Mouse (Mus musculus): ENCODE results near the gene Prkch.

Prkch gene

DNA sequence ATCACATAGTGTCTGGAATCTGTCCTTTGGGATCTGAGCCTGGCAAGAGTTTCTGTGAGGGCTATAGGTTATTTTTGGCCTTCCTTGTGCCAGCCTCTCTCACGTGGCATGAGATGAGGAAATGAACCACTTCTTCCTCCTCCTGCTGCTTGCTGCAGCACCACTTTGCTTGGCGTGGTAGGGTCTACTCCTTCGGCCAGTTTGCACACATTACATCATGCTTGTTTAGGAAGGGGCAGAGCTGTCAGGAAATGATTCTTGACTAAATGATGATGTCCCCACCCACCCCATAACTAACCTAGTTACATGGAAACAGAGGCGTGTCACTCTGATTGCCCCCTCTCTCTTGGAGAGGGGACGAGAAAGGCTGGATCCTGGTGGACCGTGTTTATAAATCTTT is 28.6 kb downstream of the Prkch start:
- no peak for DNase-seq

DNA sequence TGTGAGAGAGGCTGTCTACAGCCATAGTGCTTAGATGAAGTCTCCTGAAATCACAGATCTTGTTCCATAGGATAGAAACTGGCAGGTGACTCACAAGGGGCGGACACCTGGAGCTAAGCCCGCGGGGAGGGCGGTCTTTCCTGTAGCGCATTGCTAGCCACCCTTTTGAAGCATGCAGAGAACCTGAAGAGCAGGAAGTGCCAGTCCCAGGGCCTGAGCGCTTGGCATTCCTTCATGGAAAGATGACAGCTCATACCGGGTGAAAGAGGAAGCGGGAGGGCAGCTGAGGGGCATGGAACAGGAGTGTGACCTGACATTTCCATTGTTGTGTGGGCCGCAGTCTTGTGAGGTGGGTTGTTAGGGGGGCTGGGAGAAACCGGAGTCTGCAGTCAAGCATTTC is 33.1 kb downstream of the Prkch start:
- no peak for DNase-seq

DNA sequence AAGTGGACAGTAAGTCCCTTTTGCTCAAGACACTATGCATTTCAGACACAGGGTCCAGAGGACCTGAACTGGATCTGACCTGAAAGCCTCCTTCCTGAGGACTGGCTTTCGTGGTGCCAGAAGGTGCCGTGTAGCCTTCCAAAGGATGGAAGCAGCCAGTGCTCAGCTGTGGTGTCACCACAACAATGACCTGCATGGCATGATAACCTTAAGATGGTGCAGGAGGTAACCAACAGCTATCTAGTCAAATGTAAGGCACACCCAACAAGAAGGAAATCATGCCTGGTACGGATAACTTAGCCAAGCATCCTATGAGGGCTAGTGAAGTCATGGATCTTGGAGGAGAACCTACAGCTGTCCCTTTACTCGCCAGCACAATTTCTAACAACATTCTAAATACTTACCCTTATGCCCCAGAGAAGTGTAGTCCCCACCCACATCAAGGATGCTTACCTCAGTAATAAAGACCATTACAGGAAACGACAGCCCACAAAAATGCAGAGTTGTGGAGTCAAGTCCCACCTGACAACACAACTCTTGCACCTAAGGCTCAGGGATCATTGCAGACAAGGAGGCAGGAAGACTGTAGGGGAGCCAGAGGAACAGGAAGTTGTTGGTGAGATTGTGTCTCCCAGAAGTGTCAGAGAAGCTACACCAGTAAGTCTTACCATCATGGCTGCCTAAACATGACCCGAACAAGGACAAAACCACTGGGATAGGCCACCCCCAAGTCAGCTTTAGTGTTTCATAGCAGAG is 40.9 kb downstream of the Prkch start:
- DNase-seq, result no peak

DNA sequence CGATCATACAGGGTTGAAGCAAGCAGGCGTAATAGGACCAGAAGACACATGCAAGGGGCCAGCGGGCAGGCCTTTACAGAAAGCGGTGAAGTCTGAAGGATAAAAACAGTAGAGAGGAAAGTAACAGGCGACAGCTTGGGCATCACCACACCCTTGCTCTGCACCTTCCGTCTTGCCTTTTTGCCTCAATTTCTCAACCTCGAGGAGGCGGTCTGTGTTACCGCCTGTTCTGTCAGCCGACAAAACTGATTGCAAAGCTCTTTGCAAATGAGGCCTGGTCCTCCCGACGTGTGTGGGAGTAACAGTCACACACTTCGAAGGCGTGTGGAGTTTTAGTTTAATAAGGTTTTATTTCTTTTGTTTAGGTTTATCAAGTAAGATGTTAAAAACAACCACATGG is 43.3 kb downstream of the Prkch start:
- DNase-seq, result no peak

DNA sequence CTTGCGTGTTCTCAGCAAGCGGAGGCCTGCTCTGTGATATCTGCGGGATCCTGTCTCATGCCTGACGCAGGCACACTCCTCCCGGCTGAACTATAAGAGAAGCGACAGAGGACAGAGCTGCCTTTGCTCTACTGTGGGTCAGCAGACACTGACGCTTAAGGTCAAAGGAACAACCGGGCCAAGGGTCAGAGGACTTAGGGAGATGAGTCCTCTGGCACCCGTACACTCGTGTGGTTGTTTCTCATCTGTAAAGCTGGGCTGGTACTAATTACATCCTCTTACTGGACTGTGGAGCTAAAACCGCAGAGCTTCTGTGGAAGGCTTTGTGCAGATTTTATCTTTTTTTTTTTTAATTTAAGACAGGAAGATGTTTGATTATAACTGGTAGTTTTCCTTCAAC is 46.0 kb downstream of the Prkch start:
- DNase-seq, result no peak

DNA sequence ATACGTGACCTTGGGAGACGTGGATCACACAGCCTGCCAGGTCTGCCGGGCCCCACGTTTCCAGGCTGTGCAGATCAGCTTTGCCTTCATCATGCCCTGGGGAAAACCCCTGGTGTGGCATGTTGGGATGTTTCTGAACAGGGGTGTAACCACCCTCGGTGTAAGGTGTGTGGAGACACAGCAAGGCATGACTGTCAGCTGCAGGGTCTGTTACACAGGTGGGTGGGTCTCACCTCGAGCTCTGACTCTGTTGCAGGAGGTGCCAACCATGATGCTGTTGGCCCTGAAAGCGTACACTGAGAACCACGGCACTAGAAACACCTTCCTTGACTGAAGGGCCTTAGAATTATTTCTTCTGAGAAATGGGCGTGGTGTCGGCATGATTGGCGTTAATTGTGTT is 46.6 kb downstream of the Prkch start:
- DNase-seq, result no peak

DNA sequence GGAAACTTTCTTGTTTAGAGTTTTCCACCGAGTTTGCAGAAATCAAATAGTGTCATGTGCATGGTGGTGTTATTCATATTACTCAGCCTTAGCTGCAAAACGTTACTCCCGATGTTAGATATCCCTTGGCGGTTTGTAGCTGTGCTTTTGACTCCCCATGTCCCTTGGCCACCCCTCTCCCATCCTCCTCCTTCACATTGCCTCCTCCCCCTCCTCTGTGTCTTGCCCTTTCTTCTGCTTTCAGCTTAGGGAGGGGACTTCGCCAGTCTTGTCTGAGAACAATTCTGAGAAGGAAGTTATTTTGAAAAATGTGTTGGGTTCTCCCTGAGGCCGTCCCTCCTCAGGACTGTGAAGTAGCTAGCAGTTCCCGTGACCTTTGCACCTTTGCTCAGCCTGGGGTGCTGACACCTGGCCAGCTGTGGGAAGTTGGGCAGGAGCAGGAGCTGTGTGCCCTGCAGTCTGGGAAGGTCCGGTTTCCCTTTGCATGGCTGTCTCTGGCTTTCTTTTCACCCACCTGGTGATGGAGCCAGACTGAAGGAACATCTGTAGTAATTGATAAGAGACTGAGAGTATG is 48.2 kb downstream of the Prkch start:
- DNase-seq, result no peak

DNA sequence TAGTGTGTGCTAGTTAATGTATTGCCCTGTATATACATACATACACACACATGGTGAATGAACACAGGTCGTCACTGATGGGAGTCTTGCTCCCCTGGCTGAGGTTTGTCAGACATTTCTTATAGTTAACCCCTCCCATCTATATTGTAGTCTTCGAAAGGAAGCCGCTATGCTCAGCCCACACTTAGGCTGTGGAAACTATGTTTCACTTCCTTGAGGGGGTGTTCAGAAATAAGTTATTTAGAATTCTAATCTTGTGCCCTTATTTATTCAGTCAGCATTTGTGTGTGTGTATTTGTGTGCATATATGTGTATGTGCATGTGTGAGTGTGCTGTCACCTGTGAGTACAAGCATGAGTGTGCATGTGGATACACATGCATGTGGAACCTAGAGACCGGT is 49.1 kb downstream of the Prkch start:
- DNase-seq, result no peak

DNA sequence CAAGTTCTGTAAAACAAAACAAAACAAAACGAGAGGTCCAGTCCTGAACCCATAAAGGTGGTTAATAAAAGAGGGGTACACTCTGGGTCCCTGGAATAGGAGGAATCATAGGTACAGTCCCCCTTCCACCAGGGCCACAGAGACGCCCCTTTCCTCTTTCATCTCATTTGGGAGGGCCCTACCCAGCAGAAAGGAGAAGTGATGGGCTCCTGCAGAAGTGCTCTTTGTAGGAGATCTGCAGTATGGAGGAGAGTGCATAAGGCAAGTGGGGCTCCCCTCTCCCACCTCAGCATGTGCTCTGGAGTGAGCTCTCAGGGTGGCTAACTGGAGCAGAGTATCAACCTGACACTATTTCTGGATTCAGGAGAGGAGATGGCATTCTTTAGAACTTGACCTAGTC is 55.0 kb downstream of the Prkch start:
- DNase-seq, result no peak

DNA sequence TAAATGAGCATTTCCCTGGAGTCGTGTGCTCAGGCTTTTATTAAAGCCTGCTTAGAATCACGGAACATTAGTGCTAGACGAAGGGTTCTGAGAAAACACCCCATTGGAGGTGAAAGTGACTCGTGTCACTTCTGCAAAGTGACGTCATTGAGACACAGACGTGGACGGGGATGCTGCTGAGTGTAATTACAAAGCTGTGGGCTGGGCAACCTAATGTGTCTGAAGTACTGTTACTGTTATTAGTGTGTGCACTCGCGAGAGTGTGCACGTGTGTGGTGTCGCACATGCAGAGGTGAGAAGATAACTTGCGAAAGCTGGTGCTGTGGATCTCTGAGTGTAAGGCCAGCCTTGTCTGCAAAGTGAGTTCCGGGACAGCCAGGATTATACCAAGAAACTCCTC is 56.6 kb downstream of the Prkch start:
- no peak for DNase-seq

DNA sequence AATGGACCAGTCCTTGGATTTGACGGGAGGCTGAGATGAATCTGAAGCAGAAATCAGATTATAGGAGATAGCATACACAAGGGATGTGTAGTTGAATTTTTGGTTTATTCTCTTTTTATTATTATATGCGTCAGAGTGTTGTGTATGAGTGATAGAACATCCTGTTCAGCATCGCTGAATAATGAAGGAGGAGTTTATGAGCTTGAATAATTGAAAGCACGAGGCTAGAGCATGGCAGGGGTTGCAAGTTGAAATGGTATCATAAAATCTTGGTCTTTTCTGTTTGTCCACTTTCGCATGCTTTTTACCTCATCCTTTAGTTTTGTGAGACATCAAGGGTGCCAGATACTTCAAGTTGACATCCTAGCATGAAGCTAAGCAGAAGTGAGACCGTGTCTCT is 60.6 kb downstream of the Prkch start:
- DNase-seq, result no peak

DNA sequence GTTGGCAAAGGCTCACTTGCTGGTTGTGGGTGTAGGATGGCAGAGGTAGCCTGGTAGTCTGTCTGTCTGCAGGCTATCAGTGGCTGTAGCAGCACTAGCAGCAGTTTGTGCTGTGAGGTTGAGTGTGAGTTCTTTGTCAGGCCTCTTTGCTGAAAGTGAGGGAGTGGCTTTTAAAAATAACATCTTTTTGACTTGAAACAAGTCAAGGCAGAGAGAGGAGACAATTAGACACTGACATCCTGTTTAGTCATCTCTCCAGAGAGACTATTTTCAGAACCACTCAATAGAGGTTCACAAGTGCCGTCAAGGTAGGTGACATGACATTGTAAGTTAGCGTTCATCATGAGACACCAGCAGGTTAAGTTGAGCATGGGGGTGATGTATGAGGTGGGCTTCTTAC is 63.1 kb downstream of the Prkch start:
- no peak for DNase-seq

DNA sequence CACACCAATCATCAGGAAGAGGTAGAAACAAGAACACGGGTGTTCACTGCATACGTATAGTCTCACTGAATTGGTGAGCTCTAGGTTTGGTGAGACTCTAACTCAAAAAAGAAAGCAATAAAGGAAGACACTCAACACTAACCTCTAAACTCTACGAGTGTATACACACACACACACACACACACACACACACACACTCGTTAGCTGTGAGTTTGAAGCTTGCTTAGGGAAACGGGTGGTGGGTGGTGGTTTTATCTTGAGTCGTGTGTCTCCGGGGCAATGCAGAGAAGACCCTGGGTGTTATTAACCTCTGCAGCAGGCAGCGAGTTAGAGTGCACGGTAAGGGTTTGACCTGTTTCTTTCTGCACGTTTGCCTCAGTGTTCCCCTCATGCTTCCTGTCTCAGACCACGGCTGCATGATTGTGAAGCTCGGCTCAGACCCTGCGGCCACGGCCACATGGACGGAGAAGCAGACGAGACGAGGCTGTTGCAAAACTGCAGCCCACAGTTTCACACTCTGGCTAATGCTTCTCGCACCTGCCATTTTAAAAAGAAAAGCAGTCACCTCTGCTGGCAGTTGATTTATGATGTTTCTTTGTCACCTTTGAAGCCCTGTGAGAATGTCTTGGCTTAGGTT is 72.1 kb downstream of the Prkch start:
- no peak for DNase-seq

DNA sequence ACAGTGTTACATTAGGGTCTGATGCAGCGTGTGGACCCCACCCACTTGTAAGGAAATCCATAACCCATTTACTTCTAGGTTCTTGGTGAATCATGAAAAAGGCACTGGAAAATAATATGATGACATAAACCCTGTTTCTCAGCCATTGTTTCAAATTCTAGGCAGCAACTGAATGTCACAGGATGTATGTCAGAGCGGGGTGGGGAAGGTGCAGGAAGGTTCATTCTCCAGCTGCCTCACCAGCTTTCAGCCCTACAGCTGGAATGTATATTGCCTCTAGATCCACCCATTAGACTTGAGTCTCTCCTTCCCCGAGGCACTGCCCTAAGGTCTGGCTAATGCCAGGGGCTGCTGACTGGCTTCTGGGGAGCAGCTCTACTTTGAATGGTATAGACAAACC is 78.8 kb downstream of the Prkch start:
- no peak for DNase-seq

DNA sequence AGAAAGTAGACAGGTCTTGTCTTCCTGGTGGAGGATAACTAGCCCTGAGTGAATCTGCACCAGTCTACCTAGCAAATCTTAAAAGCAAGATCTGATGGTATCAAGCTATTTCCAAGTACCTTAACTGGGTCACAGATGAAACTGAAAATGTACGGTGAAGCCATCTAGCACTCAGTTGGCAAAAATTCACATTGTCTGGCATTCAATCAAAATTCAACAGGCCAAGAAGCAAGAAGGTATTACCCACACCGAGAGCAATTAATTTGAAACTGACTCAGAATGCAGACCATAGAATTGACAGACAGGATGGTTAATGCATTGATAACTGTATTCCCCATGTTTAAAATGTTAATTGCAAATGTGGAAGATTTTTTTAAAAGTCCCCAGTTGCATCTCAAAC is 82.1 kb downstream of the Prkch start:
- DNase-seq, result no peak

DNA sequence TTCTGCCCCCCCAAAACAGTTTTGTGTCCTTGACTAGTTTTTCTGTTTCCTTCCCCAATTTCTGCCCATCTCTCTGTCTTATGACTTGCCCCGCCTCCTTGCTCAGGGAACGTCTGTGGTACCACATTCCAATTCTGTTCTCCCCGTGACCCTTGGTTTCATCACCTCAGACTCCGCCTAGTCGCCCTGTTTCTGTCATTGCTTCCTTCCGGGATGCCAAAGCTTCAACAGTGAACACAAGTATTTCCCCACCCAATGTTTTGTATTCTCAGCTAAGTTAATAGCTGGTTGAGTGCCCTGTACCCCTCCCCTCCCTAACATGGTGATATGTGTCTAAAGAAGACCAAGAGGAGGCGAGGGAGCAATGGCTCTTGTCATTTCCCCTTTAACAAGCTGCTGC is 83.0 kb downstream of the Prkch start:
- no peak for DNase-seq

DNA sequence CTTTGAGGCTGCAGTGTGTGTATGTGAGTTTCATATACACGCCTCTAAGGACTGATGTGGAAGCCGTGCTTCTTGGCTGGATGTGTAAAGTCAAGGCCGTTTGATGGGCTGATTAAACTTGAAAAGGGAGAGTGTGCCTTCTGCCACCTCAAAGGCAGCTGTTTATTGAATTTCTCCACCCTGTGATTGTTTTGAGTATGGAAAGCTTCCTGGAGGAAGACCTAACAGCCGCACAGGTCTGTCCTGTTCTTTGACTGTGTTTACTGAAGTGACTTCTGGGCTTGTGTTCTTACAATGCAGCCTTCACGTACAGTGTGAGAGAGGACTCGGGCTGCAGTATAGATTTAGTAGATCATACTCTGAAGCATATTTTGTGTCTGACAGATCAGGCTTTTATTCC is 86.1 kb downstream of the Prkch start:
- DNase-seq, result no peak

DNA sequence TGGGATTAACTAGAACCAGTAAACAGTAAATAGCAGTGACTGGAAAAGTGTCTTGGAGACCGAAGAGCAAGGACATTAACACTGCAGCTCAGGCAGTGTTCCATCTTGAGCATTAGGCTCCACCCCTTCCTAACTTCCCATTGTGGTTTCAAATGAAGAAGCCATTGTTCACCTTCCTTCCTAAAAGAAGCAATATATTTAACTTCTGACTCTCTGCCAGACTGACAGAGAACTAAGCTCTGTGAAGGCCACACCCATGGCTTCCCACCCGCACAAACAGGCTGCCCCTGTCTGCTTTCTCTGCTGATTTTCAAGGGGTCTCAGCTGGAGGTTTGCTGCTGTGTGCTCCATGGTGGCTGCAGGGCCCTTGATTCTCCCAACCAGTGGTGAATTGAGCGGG is 86.9 kb downstream of the Prkch start:
- DNase-seq, result no peak

DNA sequence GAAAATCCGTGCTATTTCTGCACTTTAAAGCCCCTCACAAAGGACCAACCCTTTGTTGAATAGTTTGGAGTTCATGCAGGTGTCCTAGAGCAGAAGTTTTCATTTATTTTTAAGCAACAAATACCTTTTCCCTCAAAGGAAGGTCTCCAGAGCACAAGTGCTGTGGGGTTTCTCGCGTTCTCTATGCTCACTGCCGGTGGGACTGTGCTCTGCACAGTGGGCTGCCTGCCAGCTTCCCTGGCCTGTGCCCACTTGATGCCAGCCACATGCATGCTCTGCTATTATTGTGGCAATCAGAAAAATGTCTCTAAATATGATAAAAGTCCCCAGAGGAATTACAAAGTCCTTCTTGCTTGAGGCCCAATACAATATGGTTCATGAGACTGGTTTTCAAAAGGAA is 87.4 kb downstream of the Prkch start:
- DNase-seq, result no peak

DNA sequence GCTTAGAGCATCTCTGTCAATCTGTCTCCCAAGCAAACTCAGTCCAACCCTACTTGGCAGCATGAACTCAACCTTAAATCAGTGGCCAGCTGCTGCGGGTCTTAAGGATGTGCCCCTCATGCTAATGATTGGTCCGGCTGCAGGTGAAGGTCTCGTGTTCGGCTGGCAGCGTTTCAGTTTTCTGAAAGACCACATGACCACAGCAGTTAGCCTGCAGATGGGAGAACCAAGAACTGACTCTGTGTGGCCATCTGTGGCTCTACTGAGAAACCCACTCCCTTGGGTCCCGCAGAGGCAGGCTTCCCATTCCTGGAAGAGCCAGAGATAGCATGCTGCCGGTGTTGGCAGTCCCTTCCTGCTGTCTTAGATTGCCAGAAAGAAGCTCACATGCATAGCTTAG is 89.2 kb downstream of the Prkch start:
- DNase-seq, result no peak

DNA sequence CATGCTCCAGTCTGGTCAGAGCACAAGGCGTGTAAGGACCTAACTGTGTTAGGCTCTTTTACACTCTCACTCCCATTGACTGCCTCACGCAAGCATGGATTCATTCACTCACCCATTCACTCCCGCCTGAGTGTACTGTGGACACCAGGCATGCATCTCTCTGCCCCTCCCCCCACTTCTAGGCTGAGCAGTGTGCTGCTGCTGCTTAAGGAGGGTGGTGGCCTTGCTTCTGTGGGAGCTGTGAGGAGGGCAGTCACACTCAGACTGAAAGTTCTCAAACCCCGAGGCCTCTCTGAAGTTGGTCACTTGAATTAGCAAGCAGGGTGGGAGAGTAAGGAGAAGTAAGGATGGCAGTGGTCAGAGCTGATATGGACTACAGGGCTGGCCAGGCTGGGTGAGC is 90.6 kb downstream of the Prkch start:
- no peak for DNase-seq

DNA sequence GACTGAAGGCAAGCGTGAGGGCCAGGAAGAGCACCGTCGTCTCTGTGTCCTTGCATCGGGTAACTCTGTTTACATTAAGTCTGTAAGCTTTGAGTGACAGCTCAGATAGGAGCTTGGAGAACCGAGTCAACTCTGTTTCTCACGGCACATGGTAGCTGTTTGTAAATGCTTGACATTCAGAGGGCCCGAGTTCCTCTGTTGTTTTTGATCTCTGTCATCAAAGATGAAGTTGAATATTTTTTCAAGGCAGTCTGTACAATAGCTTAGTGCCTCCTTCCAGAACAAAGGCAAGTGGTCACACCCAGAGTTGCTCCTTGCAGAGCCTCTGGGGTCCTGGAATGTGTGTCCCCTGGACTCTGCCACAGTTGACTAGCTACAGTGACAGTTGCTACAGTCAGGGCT is 94.8 kb downstream of the Prkch start:
- DNase-seq, result no peak

DNA sequence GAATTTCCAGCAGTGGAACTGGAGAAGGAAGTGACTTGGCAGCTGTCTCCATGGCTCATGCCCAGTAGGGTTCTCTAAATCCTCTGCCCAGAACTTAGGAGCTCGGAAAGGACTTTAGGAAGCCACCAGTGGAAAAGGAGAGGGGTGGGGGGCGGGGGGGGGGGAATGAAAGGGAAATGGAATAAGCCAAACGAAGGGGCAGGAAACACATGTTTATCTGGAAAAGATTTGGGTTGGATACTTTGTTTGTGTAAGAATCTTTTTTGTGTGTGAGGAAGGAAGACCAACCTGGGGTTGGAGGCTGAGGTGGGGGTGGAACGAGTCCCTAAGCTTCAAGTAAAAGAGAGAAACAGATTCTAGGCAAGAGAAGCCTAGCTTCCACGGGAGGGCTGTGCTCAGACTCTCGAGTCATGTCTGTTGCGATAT is 98.3 kb downstream of the Prkch start:
- DNase-seq, result no peak

DNA sequence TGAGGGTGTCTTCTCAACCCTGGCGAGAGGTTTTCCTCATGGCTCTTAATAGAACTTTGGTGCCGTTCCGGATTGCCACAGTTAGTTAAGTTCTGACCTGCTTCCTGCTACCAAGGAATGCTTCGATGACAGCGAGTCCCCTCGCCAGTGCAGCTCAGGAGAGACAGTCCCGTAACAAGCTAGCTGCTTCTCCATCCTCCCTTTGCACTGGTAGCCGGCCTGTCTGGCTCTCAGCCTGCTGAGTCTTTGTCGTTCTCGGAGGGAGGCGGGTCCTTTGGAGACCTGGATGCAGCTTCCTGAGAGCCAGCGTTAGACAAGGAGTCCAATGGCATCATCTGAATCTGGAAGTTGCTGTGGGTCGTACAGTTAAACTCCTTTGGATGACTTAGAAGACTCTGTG is 101.3 kb downstream of the Prkch start:
- DNase-seq, result no peak

DNA sequence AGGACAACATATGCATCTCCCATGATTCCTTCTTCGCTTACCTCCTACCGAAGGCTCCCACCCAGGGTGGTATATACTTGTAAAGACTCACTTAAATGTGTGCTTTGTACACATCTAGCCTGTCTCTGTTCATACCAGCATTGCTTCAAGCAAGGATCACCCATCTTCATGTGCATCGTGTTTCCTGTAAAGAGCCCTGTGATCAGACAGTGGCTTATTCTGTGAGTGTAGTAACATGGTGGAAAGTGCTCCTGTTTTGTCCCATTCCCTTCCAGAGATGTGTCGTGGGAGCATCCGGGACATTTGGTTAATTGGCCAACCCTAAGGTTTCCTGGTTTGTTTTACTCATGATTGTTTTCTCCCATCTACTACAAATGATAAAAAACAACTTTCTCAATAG is 101.9 kb downstream of the Prkch start:
- DNase-seq, result no peak
